Mouse (Mus musculus) CH12.LX (cell line): Measurements from ENCODE around the gene Iqcj. TPM values are rescaled to one million over a fixed set of nuclear protein-coding genes. Genes with fewer than 3 reads are reported as not detected.

Experiments
- DNase-seq: peaks from one replicate; pipeline ENCODE4 v3.0.0-alpha.2; 2013; ENCODE audit errors: extremely low read depth
- H3K27ac ChIP-seq: 2 replicates; pipeline ENCODE4 v1.5.1; 2012; ENCODE audit warnings: low read depth, mild to moderate bottlenecking, control low read depth, moderate library complexity; ENCODE audit not compliant: insufficient read depth
- H3K27me3 ChIP-seq: replicated peaks from 2 replicates; pipeline ENCODE3; 2012; ENCODE audit warnings: inconsistent platforms
- H3K36me3 ChIP-seq, 2 experiments: replicated peaks in 1 of 2; 2 replicates each; pipeline versions ENCODE3 to v1.6.1; 2012; ENCODE audit warnings: inconsistent platforms in 1 of 2, low read length in 1 of 2, mild to moderate bottlenecking in 1 of 2, mixed read lengths in 1 of 2, moderate library complexity in 1 of 2; ENCODE audit not compliant: control insufficient read depth in 1 of 2, insufficient read depth in 1 of 2
- H3K4me1 ChIP-seq, 2 experiments: 2 replicates each; pipeline ENCODE4 v1.6.1; 2012; ENCODE audit warnings: inconsistent platforms in 1 of 2, moderate library complexity in 1 of 2; ENCODE audit not compliant: insufficient read depth in 2 of 2, control insufficient read depth in 1 of 2
- H3K4me2 ChIP-seq: 2 replicates; pipeline ENCODE4 v1.6.1; 2012; ENCODE audit warnings: low read depth, mild to moderate bottlenecking, control low read depth; ENCODE audit not compliant: poor library complexity, insufficient read depth, severe bottlenecking
- H3K4me3 ChIP-seq, 3 experiments: fragments of 150-350 bp in 1 of 3; sonication (generic) in 1 of 3; replicated peaks in 1 of 3; 2 replicates each; pipeline versions ENCODE3 to v1.5.1; 2011 to 2012; ENCODE audit warnings: low read depth in 2 of 3, low read length in 2 of 3, mild to moderate bottlenecking in 2 of 3, moderate library complexity in 2 of 3, control low read depth in 1 of 3, improper control_type of control experiment in 1 of 3, inconsistent platforms in 1 of 3, mixed read lengths in 1 of 3; ENCODE audit not compliant: poor library complexity in 1 of 3
- H3K79me2 ChIP-seq: replicated peaks from 2 replicates; pipeline ENCODE4 v1.6.1; 2012; ENCODE audit warnings: mild to moderate bottlenecking, moderate library complexity; ENCODE audit not compliant: control insufficient read depth, poor library complexity, insufficient read depth, severe bottlenecking; ENCODE audit errors: extremely low read depth
- H3K9ac ChIP-seq: 2 replicates; pipeline ENCODE4 v1.6.1; 2012; ENCODE audit warnings: low read depth, mild to moderate bottlenecking, control low read depth, moderate library complexity; ENCODE audit not compliant: insufficient read depth
- H3K9me3 ChIP-seq: replicated peaks from 2 replicates; pipeline ENCODE3; 2012; ENCODE audit warnings: low read length, inconsistent platforms, mixed read lengths
- CTCF ChIP-seq, 2 experiments: IDR thresholded peaks in 1 of 2; conservative IDR thresholded peaks in 1 of 2; 2 replicates each; pipeline ENCODE4 v1.5.1; 2011 to 2012; ENCODE audit warnings: low read depth in 2 of 2, low read length in 2 of 2, improper control_type of control experiment in 1 of 2, inconsistent platforms in 1 of 2, mild to moderate bottlenecking in 1 of 2, moderate library complexity in 1 of 2
- EP300 ChIP-seq: IDR thresholded peaks from 2 replicates; pipeline ENCODE4 v1.6.1; 2011; ENCODE audit warnings: low read length, improper control_type of control experiment
- ETS1 ChIP-seq: conservative IDR thresholded peaks from 2 replicates; pipeline ENCODE4 v1.6.1; 2012; ENCODE audit warnings: low read depth, mild to moderate bottlenecking, inconsistent platforms, low read length, improper control_type of control experiment, moderate library complexity
- IRF4 ChIP-seq: IDR thresholded peaks from 2 replicates; pipeline ENCODE4 v1.6.1; 2014; ENCODE audit warnings: low read depth, mild to moderate bottlenecking, inconsistent platforms, low read length, improper control_type of control experiment
- JUND ChIP-seq: conservative IDR thresholded peaks from 2 replicates; pipeline ENCODE4 v1.6.1; 2011; ENCODE audit warnings: low read depth, low read length, improper control_type of control experiment
- MAFK ChIP-seq: IDR thresholded peaks from 2 replicates; pipeline ENCODE4 v1.6.1; 2011; ENCODE audit warnings: low read length, improper control_type of control experiment; ENCODE audit not compliant: insufficient replicate concordance
- RAD21 ChIP-seq: IDR thresholded peaks from 2 replicates; pipeline ENCODE4 v1.6.1; 2011; ENCODE audit warnings: low read depth, mild to moderate bottlenecking, low read length, improper control_type of control experiment, moderate library complexity
- RCOR1 ChIP-seq: conservative IDR thresholded peaks from 2 replicates; pipeline ENCODE4 v1.6.1; 2012; ENCODE audit warnings: low read depth, mild to moderate bottlenecking, inconsistent platforms, low read length, improper control_type of control experiment
- SMC3 ChIP-seq: IDR thresholded peaks from 2 replicates; pipeline ENCODE4 v1.6.1; 2011; ENCODE audit warnings: low read depth, low read length, improper control_type of control experiment
- TCF12 ChIP-seq: IDR thresholded peaks from 2 replicates; pipeline ENCODE4 v1.6.1; 2014; ENCODE audit warnings: low read depth, mild to moderate bottlenecking, inconsistent platforms, low read length, improper control_type of control experiment
- USF1 ChIP-seq: IDR thresholded peaks from 2 replicates; pipeline ENCODE4 v1.6.1; 2014; ENCODE audit warnings: low read depth, mild to moderate bottlenecking, inconsistent platforms, low read length, improper control_type of control experiment
- ZC3H11A ChIP-seq: IDR thresholded peaks from 2 replicates; pipeline ENCODE4 v1.6.1; 2012; ENCODE audit warnings: low read depth, mild to moderate bottlenecking, inconsistent platforms, low read length, improper control_type of control experiment
- ZNF384 ChIP-seq: IDR thresholded peaks from 2 replicates; pipeline ENCODE4 v1.6.1; 2012; ENCODE audit warnings: low read depth, low read length, improper control_type of control experiment, inconsistent platforms
- dilution Hi-C: fragments of 300-500 bp; cut with MboI; formaldehyde crosslinking; loops from 2 replicates; pipeline ENCODE4 v1.14.3; 2020; ENCODE audit warnings: low sequenced_read_pairs; ENCODE audit not compliant: extremely low pct_unique_long_range_greater_than_20kb, extremely low pct_ligation_motif_present
- in situ Hi-C: fragments of 300-500 bp; cut with MboI; formaldehyde crosslinking; loops from 3 replicates; pipeline ENCODE4 v1.14.3; 2019; ENCODE audit warnings: low sequenced_read_pairs, low pct_ligation_motif_present, low pct_unique_long_range_greater_than_20kb, mixed read lengths
- polyA plus RNA-seq: library from polyadenylated mRNA; unstranded; fragments of >175 nt; gene quantifications from 2 replicates; pipeline ENCODE4 v1.2.1, GENCODE M21; 2012; ENCODE audit warnings: low read depth; ENCODE audit not compliant: insufficient read length
- total RNA-seq, 2 experiments: library from RNA; depleted of rRNA; stranded (reverse); fragments of 300-350 nt in 1 of 2; fragments of >200 nt in 1 of 2; gene quantifications; 2 replicates each; pipeline ENCODE4 v1.2.3; 2012 to 2014

Iqcj gene
- total and polyA plus RNA-seq, 3 experiments = 0.47 TPM; not detected in 2

- Histone ChIP-seq H3K4me1 (peaks cover 0 to 10% of the 10 kb centered on the region in 2 experiments; a peak in 2 of 4 replicates), H3K27ac (no peak overlapping the region)
- TF ChIP-seq ETS1 (peak; percentile 63), EP300 (peak; percentile 70), JUND (peak; percentile 63), ZC3H11A (no peak), USF1 (no peak)
- TF ChIP-seq, all 38 proteins: peak for 3
- no peak overlapping the region for H3K4me3 ChIP-seq
- no peaks in the 10 kb centered on the region for H3K9me3 ChIP-seq
- H3K4me2 ChIP-seq = no peak overlapping the region
- in situ Hi-C loops = loop anchor here (10.0 kb wide), 1 partner anchor 418 kb away; no protein-coding TSS in a partner anchor
- no peak overlapping the region for H3K9ac ChIP-seq
- peak; percentile 34 for DNase-seq
- no peaks in the 10 kb centered on the region for H3K36me3 ChIP-seq
- dilution Hi-C loops = no loop called here
- H3K79me2 ChIP-seq = no peaks in the 10 kb centered on the region
- no peaks in the 10 kb centered on the region for H3K27me3 ChIP-seq
These were observed 150.9 kb downstream of the Iqcj start for GRCm38 (mm10) chr3:68042951-68043350.

- no peaks in the 10 kb centered on the region for H3K27me3 ChIP-seq
- TF ChIP-seq RCOR1 (no peak), TCF12 (no peak), RAD21 (peak; percentile 96), ZNF384 (peak; percentile 89), CTCF (conservative IDR thresholded peaks at IDR 0.05 in 1 of 2, IDR thresholded peaks at IDR 0.05 in 1 of 2; ENCODE audit: low read depth in 2 of 2, low read length in 2 of 2) (peak; percentile 65 to 93), IRF4 (peak; percentile 25; the same call in 1 of the 2 replicates), SMC3 (peak; percentile 86), MAFK (peak; percentile 90), ZC3H11A (peak; percentile 75)
- in situ Hi-C loops = loop anchor here (10.0 kb wide), 1 partner anchor 421 kb away; no protein-coding TSS in a partner anchor
- H3K4me3 ChIP-seq = no peak overlapping the region
- no peaks in the 10 kb centered on the region for H3K36me3 ChIP-seq
- dilution Hi-C loops = no loop called here
- DNase-seq = peak; percentile 67
- no peak overlapping the region for H3K4me2 ChIP-seq
- H3K9me3 ChIP-seq = no peaks in the 10 kb centered on the region
- H3K9ac ChIP-seq = no peak overlapping the region
- no peaks in the 10 kb centered on the region for H3K79me2 ChIP-seq
- no peak overlapping the region for H3K27ac ChIP-seq
- peaks cover 0 to 10% of the 10 kb centered on the region in 2 experiments; a peak in 2 of 4 replicates for H3K4me1 ChIP-seq
These were observed 153.7 kb downstream of the Iqcj start for GRCm38 (mm10) chr3:68045475-68046416.
